Mouse (Mus musculus) olfactory bulb, adult 2 months (tissue): ENCODE results near the gene Smtnl2.

Experiments
- CTCF ChIP-seq: fragments of 200-500 bp; IDR thresholded peaks from 2 replicates; pipeline ENCODE4 v1.5.1; 2012; ENCODE audit warnings: low read depth, mild to moderate bottlenecking, low read length, moderate library complexity; ENCODE audit not compliant: insufficient read depth
- POLR2A ChIP-seq: fragments of 200-500 bp; IDR thresholded peaks from 2 replicates; pipeline ENCODE4 v1.6.1; 2012; ENCODE audit warnings: mild to moderate bottlenecking, low read depth, low read length, moderate library complexity; ENCODE audit not compliant: insufficient read depth

DNA sequence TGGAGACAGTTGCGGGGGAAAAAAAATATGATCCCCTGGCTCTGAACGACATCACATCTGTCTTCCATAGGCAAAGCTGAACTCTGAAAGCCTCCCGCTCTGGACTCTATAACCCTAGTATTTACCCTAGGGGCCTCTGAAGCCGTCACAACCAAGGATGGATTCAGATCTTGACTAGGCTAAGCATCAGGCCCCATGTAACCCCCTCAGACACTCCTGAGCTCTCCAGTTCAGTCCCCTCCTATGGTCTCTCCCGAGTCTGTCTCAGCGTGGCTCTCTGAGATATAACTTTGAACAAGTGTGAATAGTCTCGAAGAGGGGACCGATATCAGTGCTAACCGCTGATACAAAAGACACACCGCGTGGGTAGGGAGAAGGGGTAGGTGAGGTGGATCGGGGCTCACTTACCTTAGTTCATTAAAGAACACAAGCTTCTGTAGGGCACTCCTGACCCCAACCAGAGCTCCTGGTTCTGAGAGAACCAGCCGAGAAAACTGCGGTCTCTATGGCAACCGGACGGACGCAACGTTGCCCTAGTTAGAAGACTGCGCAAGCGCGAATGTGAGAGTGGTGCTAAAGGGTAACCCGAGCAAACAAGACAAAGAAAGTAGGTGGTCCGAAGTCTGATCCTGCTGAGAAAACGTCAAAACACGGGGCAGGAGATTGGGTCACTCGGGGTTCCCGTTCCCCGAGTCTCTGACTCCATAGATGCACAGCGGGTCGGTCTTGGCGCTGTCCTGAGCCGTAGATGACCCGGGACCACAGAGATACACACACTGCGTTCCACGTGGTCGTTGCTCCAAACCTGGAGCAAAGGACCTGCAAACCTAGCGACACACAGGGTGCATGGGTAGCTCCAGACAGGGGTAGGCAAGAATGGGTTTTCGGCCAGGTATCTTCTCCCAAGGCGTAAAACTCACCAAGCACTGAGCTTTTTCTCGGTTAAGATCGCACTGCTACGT is 49.8 kb downstream of the Smtnl2 start:
- TF ChIP-seq CTCF (no peak), POLR2A (no peak)
